Mouse (Mus musculus) midbrain, embryonic 11.5 days (tissue): ENCODE measurements at regions not wholly inside any gene's neighbourhood (a gene's known extent, or its start where the extent isn't known, plus 50 kb on each side); places are given as distances from the start of the nearest gene placed in this dataset.

Experiments
- ATAC-seq: fragments of 200-750 bp; cut with Nextera tagmentation; 2 replicates; pipeline ENCODE4 v1.8.0; 2017; ENCODE audit warnings: moderate TSS enrichment, moderate library complexity; ENCODE audit not compliant: low FRiP score
- DNase-seq: peaks from one replicate; pipeline ENCODE4 v3.0.0; 2015; ENCODE audit warnings: low spot score; ENCODE audit errors: missing footprints
- H3K27ac ChIP-seq: fragments of 300-500 bp; sonication (generic); 2 replicates; pipeline ENCODE4 v1.5.1; 2014; ENCODE audit warnings: low read depth, low read length
- H3K27me3 ChIP-seq: fragments of 300-500 bp; sonication (generic); 2 replicates; pipeline ENCODE4 v1.6.1; 2014; ENCODE audit warnings: mild to moderate bottlenecking, low read length, moderate library complexity, mixed read lengths; ENCODE audit not compliant: control insufficient read depth, insufficient read depth
- H3K36me3 ChIP-seq: fragments of 300-500 bp; sonication (generic); 2 replicates; pipeline ENCODE4 v1.6.1; 2014; ENCODE audit warnings: mild to moderate bottlenecking, low read length, moderate library complexity, mixed read lengths; ENCODE audit not compliant: control insufficient read depth, insufficient read depth
- H3K4me1 ChIP-seq: fragments of 300-500 bp; sonication (generic); 2 replicates; pipeline ENCODE4 v1.6.1; 2014; ENCODE audit warnings: low read length; ENCODE audit not compliant: control insufficient read depth, insufficient read depth
- H3K4me2 ChIP-seq: fragments of 300-500 bp; sonication (generic); 2 replicates; pipeline ENCODE4 v1.6.1; 2014; ENCODE audit warnings: mild to moderate bottlenecking, moderate library complexity
- H3K4me3 ChIP-seq: fragments of 300-500 bp; sonication (generic); 2 replicates; pipeline ENCODE4 v1.5.1; 2014; ENCODE audit warnings: low read depth, low read length
- H3K9ac ChIP-seq: fragments of 300-500 bp; sonication (generic); 2 replicates; pipeline ENCODE4 v1.6.1; 2014; ENCODE audit warnings: low read length
- H3K9me3 ChIP-seq: fragments of 300-500 bp; sonication (generic); 2 replicates; pipeline ENCODE4 v1.6.1; 2016; ENCODE audit warnings: low read length; ENCODE audit not compliant: control insufficient read depth
- WGBS: fragments of 180-500 bp; shearing (Covaris S2); extraction: QIAGEN DNeasy Blood & Tissue Kit; methylation state at CpG from one replicate; pipeline ENCODE4 v1.1.7; 2014; 5-methylcytosine and 5-hydroxymethylcytosine counted together

GRCm38 (mm10) chr1:119234449-119234848, 181.0 kb upstream of the Gli2 start:
- no peak for DNase-seq
- no peak for ATAC-seq
- H3K4me3 ChIP-seq: no peak overlapping the region
- no peaks in the 10 kb centered on the region; the same call in 1 of the 2 replicates for H3K9me3 ChIP-seq
- H3K27me3 ChIP-seq: no peaks in the 10 kb centered on the region; the same call in 1 of the 2 replicates
- peaks cover 3% of the 10 kb centered on the region; the same call in 1 of the 2 replicates for H3K4me1 ChIP-seq
- H3K27ac ChIP-seq: no peak overlapping the region
- H3K4me2 ChIP-seq: no peak overlapping the region
- WGBS: 93% methylated on average over 9 of the region's 9 CpGs
- no peak overlapping the region for H3K9ac ChIP-seq
- no peaks in the 10 kb centered on the region for H3K36me3 ChIP-seq

DNA sequence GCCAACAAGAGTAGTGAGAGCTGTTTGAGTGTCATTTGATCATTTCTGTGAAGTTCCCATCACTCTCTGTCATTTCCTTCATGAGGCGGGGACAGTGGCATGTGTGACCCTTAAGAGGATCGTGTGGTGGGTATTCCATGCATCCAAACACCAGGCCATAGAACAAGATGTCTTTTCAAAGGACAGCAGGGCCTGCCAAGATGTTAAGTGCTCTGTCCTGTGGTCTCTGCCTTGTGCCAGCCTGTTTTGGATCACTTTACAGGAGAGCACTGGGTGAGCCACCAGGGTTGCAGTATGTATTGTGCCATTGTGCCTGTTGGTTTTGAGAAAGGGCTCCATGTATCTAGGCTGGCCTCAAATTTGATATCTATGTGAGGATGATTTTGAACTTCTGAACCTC, 173.6 kb upstream of the Gli2 start:
- WGBS: 87% methylated on average over 2 of the region's 2 CpGs
- ATAC-seq: no peak
- no peak for DNase-seq
- Histone ChIP-seq H3K9ac (no peak overlapping the region), H3K27me3 (no peaks in the 10 kb centered on the region; the same call in 1 of the 2 replicates), H3K9me3 (no peaks in the 10 kb centered on the region), H3K4me2 (no peak overlapping the region), H3K4me1 (no peaks in the 10 kb centered on the region), H3K36me3 (no peaks in the 10 kb centered on the region), H3K4me3 (no peak overlapping the region), H3K27ac (no peak overlapping the region)

GRCm38 (mm10) chr1:119223876-119224275, 170.5 kb upstream of the Gli2 start:
- Histone ChIP-seq H3K4me3 (no peak overlapping the region), H3K4me1 (no peaks in the 10 kb centered on the region), H3K27me3 (no peaks in the 10 kb centered on the region), H3K4me2 (no peak overlapping the region), H3K9ac (no peak overlapping the region), H3K27ac (no peak overlapping the region), H3K9me3 (no peaks in the 10 kb centered on the region), H3K36me3 (no peaks in the 10 kb centered on the region)
- WGBS: 88% methylated on average over 8 of the region's 8 CpGs
- no peak for DNase-seq
- no peak for ATAC-seq

DNA sequence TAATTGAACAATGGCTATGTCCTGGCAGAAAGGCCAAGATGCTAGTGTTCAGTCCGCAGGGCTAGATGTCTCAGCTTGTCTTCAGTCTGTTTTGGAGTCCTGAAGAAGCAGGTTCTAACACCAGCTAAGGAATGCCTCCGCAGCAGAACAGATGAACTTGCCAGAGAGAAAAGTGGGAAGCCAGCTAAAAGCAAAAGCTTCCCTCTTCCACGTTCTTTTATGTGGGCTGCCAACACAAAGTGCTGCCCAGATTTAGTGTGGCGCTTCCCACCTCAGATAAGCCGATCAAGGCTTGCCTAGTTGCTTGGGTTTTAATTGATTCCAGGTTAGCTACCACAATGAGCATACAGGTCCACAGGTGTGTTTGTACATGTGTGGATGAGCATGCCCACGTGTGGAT, 168.5 kb upstream of the Gli2 start:
- Histone ChIP-seq H3K27me3 (no peaks in the 10 kb centered on the region), H3K4me2 (no peak overlapping the region), H3K27ac (no peak overlapping the region), H3K4me1 (no peaks in the 10 kb centered on the region), H3K36me3 (no peaks in the 10 kb centered on the region), H3K9ac (no peak overlapping the region), H3K9me3 (no peaks in the 10 kb centered on the region), H3K4me3 (no peak overlapping the region)
- no peak for ATAC-seq
- WGBS: 91% methylated on average over 6 of the region's 6 CpGs
- DNase-seq: no peak

GRCm38 (mm10) chr1:119221012-119221411, 167.6 kb upstream of the Gli2 start:
- H3K9ac ChIP-seq: no peak overlapping the region
- H3K36me3 ChIP-seq: no peaks in the 10 kb centered on the region
- H3K9me3 ChIP-seq: no peaks in the 10 kb centered on the region
- no peak for ATAC-seq
- 86% methylated on average over 7 of the region's 7 CpGs for WGBS
- H3K4me3 ChIP-seq: no peak overlapping the region
- H3K4me1 ChIP-seq: no peaks in the 10 kb centered on the region
- H3K27me3 ChIP-seq: no peaks in the 10 kb centered on the region
- H3K4me2 ChIP-seq: no peak overlapping the region
- DNase-seq: no peak
- no peak overlapping the region for H3K27ac ChIP-seq

GRCm38 (mm10) chr1:119219817-119220216, 166.4 kb upstream of the Gli2 start:
- no peak for ATAC-seq
- DNase-seq: no peak
- no peaks in the 10 kb centered on the region for H3K9me3 ChIP-seq
- H3K36me3 ChIP-seq: no peaks in the 10 kb centered on the region
- H3K4me3 ChIP-seq: no peak overlapping the region
- no peak overlapping the region for H3K9ac ChIP-seq
- no peaks in the 10 kb centered on the region for H3K27me3 ChIP-seq
- H3K4me1 ChIP-seq: no peaks in the 10 kb centered on the region
- WGBS: 91% methylated on average over 10 of the region's 10 CpGs
- H3K4me2 ChIP-seq: no peak overlapping the region
- H3K27ac ChIP-seq: no peak overlapping the region

DNA sequence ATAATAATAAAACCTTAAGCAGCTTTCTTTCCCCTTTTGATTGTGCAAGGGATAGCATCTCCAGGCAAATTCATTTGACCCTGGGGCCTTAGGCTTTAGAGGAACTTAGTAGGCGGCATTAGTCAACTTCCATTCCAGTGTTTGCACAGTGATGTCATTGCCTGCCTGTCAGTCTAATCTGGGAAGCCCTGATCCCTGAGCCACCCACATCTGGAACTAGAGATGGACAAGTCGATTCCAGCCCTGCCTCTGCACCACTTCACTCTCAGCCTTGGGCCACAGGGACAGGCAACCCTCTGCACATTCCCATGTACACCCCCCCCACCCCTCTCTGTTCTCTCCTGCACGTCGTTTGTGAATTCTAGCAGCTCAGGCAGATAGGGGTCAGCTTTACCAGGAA, 164.0 kb upstream of the Gli2 start:
- DNase-seq: no peak
- Histone ChIP-seq H3K4me3 (no peak overlapping the region), H3K9me3 (no peaks in the 10 kb centered on the region), H3K27me3 (no peaks in the 10 kb centered on the region), H3K4me1 (no peaks in the 10 kb centered on the region), H3K36me3 (no peaks in the 10 kb centered on the region), H3K27ac (no peak overlapping the region), H3K4me2 (no peak overlapping the region), H3K9ac (no peak overlapping the region)
- WGBS: 45% methylated on average over 4 of the region's 4 CpGs
- no peak; the same call in 1 of the 2 replicates for ATAC-seq

GRCm38 (mm10) chr1:119209607-119210007, 156.2 kb upstream of the Gli2 start:
- Histone ChIP-seq H3K27me3 (no peaks in the 10 kb centered on the region), H3K36me3 (no peaks in the 10 kb centered on the region), H3K27ac (no peak overlapping the region), H3K9me3 (no peaks in the 10 kb centered on the region), H3K4me1 (no peaks in the 10 kb centered on the region), H3K9ac (no peak overlapping the region), H3K4me3 (no peak overlapping the region), H3K4me2 (no peak overlapping the region)
- ATAC-seq: no peak
- 64% methylated on average over 7 of the region's 7 CpGs for WGBS
- no peak for DNase-seq

DNA sequence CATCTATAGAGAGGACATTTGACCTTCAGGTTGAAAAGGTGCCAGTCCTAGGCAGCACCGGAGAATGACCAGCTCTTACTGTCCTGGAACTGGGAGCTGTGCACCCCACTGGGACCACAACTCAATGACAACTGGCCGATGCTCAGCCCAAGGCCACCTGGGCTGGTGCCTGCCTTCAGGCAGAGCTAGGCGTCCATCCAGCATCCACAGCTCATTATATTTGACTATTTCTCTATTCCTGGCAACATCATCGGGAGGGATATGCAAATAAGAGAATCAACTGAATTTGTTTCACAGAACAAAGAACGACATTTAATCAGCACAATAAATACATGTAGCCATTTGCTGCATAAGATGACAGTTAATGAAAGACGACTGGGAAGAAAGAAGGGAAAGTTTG, 149.0 kb upstream of the Gli2 start:
- DNase-seq (no peak), ATAC-seq (no peak)
- no peaks in the 10 kb centered on the region for H3K36me3 ChIP-seq

DNA sequence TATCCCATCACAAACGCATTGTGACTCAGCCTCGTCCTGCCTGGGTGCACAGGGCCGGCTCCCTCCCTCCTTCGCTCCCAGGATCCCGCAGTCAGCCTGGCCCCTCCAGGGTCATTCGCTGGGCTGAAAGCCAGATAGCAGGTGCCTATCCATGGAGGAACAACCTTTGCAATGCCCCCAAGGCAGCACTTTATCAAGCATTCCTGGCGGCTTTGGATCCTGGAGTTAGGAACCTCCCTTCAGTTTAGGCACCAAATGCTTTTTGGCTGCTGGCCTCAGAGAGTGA, 143.9 kb upstream of the Gli2 start:
- H3K9me3 ChIP-seq: no peaks in the 10 kb centered on the region
- H3K9ac ChIP-seq: no peak overlapping the region
- no peak overlapping the region for H3K4me3 ChIP-seq
- H3K27me3 ChIP-seq: no peaks in the 10 kb centered on the region
- DNase-seq: peak; percentile 68
- no peaks in the 10 kb centered on the region for H3K36me3 ChIP-seq
- H3K27ac ChIP-seq: no peak overlapping the region
- peaks cover 10% of the 10 kb centered on the region; the same call in 1 of the 2 replicates for H3K4me1 ChIP-seq
- H3K4me2 ChIP-seq: no peak overlapping the region
- 50% methylated on average over 7 of the region's 7 CpGs for WGBS
- ATAC-seq: peak; percentile 45

More for the DNA sequence above, 149.0 kb upstream of the Gli2 start:
- no peak overlapping the region for H3K4me2 ChIP-seq
- 82% methylated on average over 6 of the region's 6 CpGs for WGBS
- H3K27me3 ChIP-seq: no peaks in the 10 kb centered on the region
- 0 out of 2 replicates have a peak, but pooled peaks cover under 1% of the 10 kb centered on the region for H3K4me1 ChIP-seq
- no peak overlapping the region for H3K27ac ChIP-seq
- no peak overlapping the region for H3K9ac ChIP-seq
- H3K9me3 ChIP-seq: no peaks in the 10 kb centered on the region
- no peak overlapping the region for H3K4me3 ChIP-seq
